Mouse (Mus musculus): ENCODE data around the gene Ern1.

The Ern1 gene

GRCm38 (mm10) chr11:106355382-106356128 is 132.1 kb downstream of the Ern1 start:
- in situ Hi-C loops (cut with MboI; ENCODE audit: low sequenced_read_pairs), result no loop called here

- in situ Hi-C loops (cut with MboI; ENCODE audit: low sequenced_read_pairs), result no loop called here
Observed at GRCm38 (mm10) chr11:106354181-106354580, 133.5 kb downstream of the Ern1 start.

- in situ Hi-C loops (cut with MboI; ENCODE audit: low sequenced_read_pairs), result no loop called here
Observed at GRCm38 (mm10) chr11:106353188-106353587, 134.5 kb downstream of the Ern1 start, which contains the start of gene Scn4a. TSS of gene Scn4a (minus strand) at chr11:106353288.

- in situ Hi-C loops (cut with MboI; ENCODE audit: low sequenced_read_pairs), result no loop called here
Observed at GRCm38 (mm10) chr11:106351941-106352340, 135.7 kb downstream of the Ern1 start.

- in situ Hi-C loops (cut with MboI; ENCODE audit: low sequenced_read_pairs), result no loop called here
Observed at GRCm38 (mm10) chr11:106351253-106351652, 136.4 kb downstream of the Ern1 start.

GRCm38 (mm10) chr11:106350853-106351252 is 136.8 kb downstream of the Ern1 start:
- in situ Hi-C loops (cut with MboI; ENCODE audit: low sequenced_read_pairs), result no loop called here

GRCm38 (mm10) chr11:106349772-106350171 is 137.9 kb downstream of the Ern1 start:
- in situ Hi-C loops (cut with MboI; ENCODE audit: low sequenced_read_pairs), result no loop called here

- in situ Hi-C loops (cut with MboI; ENCODE audit: low sequenced_read_pairs), result no loop called here
Observed at GRCm38 (mm10) chr11:106344910-106345309, 142.7 kb downstream of the Ern1 start.

Measured in CH12F3 (cell line).